Mouse (Mus musculus) heart, embryonic 16.5 days (tissue): Measurements from ENCODE around the gene Ttll11. TPM values are rescaled to one million over a fixed set of nuclear protein-coding genes. Genes with fewer than 3 reads are reported as not detected.
A peak's percentile ranks its signal among the peaks of the same experiment; 100 is the strongest.

Experiments used
- ATAC-seq: fragments of 200-750 bp; cut with Nextera tagmentation; replicated peaks from 2 replicates; pipeline ENCODE4 v1.8.0; 2017; ENCODE audit warnings: moderate number of reproducible peaks; ENCODE audit not compliant: insufficient read depth, low FRiP score; ENCODE audit errors: extremely low read depth
- H3K27ac ChIP-seq: fragments of 300-500 bp; sonication (generic); 2 replicates; pipeline ENCODE4 v1.5.1; 2014; ENCODE audit warnings: mild to moderate bottlenecking, low read length, control low read depth, moderate library complexity
- H3K27me3 ChIP-seq: fragments of 300-500 bp; sonication (generic); 2 replicates; pipeline ENCODE4 v1.6.1; 2014; ENCODE audit warnings: low read length, mixed read lengths; ENCODE audit not compliant: control insufficient read depth, insufficient read depth
- H3K36me3 ChIP-seq: fragments of 300-500 bp; sonication (generic); 2 replicates; pipeline ENCODE4 v1.6.1; 2014; ENCODE audit not compliant: control insufficient read depth, insufficient read depth
- H3K4me1 ChIP-seq: fragments of 300-500 bp; sonication (generic); 2 replicates; pipeline ENCODE4 v1.6.1; 2014; ENCODE audit warnings: low read length, mixed read lengths; ENCODE audit not compliant: control insufficient read depth, insufficient read depth
- H3K4me2 ChIP-seq: fragments of 300-500 bp; sonication (generic); 2 replicates; pipeline ENCODE4 v1.6.1; 2014; ENCODE audit warnings: low read depth, mild to moderate bottlenecking, control low read depth, low read length
- H3K4me3 ChIP-seq: fragments of 300-500 bp; sonication (generic); 2 replicates; pipeline ENCODE4 v1.5.1; 2014; ENCODE audit warnings: mild to moderate bottlenecking, control low read depth, low read length
- H3K9ac ChIP-seq: fragments of 300-500 bp; sonication (generic); 2 replicates; pipeline ENCODE4 v1.6.1; 2014; ENCODE audit warnings: low read length, control low read depth
- H3K9me3 ChIP-seq: fragments of 300-500 bp; sonication (generic); replicated peaks from 2 replicates; pipeline ENCODE4 v1.6.1; 2016; ENCODE audit warnings: low read length; ENCODE audit not compliant: control insufficient read depth
- WGBS: fragments of 180-500 bp; shearing (Covaris S2); extraction: QIAGEN DNeasy Blood & Tissue Kit; methylation state at CpG from one replicate; pipeline ENCODE4 v1.1.7; 2014; 5-methylcytosine and 5-hydroxymethylcytosine counted together
- polyA plus RNA-seq: library from polyadenylated mRNA; unstranded; fragments of >200 nt; fragmentation: Nextera tagmentation; extraction: Ambion mirVana; gene quantifications from 2 replicates; pipeline ENCODE4 v1.2.1, GENCODE M21; 2015

The Ttll11 gene
- polyA plus RNA-seq, 1 experiment from 2014 or later: 0.80 TPM

DNA sequence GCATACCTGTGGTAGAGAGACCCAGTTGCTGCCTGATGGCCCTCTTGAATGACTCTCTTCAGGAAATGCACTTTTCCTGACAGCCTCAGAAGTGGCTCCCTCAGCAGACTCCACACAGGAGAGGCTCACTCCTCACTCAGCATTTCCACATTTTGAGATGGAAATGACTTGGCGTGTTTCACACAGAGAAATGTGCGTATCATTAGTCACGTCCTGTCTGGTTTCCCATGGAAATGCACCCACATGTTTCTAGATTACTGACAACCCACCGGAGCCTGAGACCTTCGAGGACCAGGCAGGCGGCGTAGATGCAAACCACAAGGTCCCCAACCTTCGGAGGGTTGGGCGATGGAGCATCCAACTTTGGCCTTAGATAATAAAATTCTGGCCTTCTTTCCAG lies 97.8 kb downstream of the Ttll11 start:
- Histone ChIP-seq H3K27me3 (peaks cover 10% of the 10 kb centered on the region), H3K9me3 (no peaks in the 10 kb centered on the region; the same call in 1 of the 2 replicates), H3K27ac (no peak overlapping the region), H3K4me2 (no peak overlapping the region), H3K36me3 (no peaks in the 10 kb centered on the region), H3K4me1 (peaks cover 19% of the 10 kb centered on the region), H3K9ac (no peak overlapping the region), H3K4me3 (no peak overlapping the region)
- WGBS: 69% methylated on average over 9 of the region's 9 CpGs
- no peak for ATAC-seq

DNA sequence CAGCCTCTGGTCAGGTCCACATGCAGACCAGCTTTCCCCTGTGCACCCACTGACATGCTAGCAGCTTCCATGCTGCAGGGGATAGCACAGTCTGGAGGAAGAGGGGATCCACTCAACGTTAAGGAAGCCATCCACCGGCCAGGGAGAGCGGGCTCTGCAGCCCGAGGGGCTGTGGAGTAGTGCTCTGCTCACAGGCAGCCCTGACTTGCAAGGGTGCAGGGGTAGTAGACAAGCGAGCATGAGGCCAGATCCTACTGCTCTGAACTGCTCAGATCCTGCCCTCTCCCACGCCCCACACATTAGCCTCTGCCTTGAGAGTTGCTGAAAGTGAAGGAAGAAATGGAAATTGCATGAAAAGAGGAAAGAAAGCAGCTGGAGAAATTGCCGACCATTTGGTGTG lies 99.4 kb downstream of the Ttll11 start:
- Histone ChIP-seq H3K27ac (no peak overlapping the region), H3K4me2 (no peak overlapping the region), H3K27me3 (peaks cover 10% of the 10 kb centered on the region), H3K4me3 (no peak overlapping the region), H3K36me3 (no peaks in the 10 kb centered on the region), H3K9me3 (no peaks in the 10 kb centered on the region; the same call in 1 of the 2 replicates), H3K9ac (no peak overlapping the region), H3K4me1 (peaks cover 22% of the 10 kb centered on the region)
- no peak for ATAC-seq
- 58% methylated on average over 7 of the region's 7 CpGs for WGBS

GRCm38 (mm10) chr2:35879887-35880286 lies 99.8 kb downstream of the Ttll11 start:
- WGBS: 87% methylated on average over 4 of the region's 4 CpGs
- no peak for ATAC-seq

GRCm38 (mm10) chr2:35878506-35878905 lies 101.2 kb downstream of the Ttll11 start:
- ATAC-seq: no peak
- Histone ChIP-seq H3K4me2 (no peak overlapping the region), H3K9ac (no peak overlapping the region), H3K36me3 (no peaks in the 10 kb centered on the region), H3K27me3 (peaks cover 10% of the 10 kb centered on the region), H3K4me1 (peaks cover 16% of the 10 kb centered on the region), H3K4me3 (no peak overlapping the region), H3K27ac (no peak overlapping the region), H3K9me3 (no peaks in the 10 kb centered on the region; the same call in 1 of the 2 replicates)
- 96% methylated on average over 3 of the region's 3 CpGs for WGBS

More at GRCm38 (mm10) chr2:35879887-35880286, 99.8 kb downstream of the Ttll11 start:
- H3K4me3 ChIP-seq: no peak overlapping the region
- H3K27me3 ChIP-seq: peaks cover 10% of the 10 kb centered on the region
- H3K4me1 ChIP-seq: peaks cover 26% of the 10 kb centered on the region
- no peaks in the 10 kb centered on the region for H3K36me3 ChIP-seq
- no peak overlapping the region for H3K4me2 ChIP-seq
- H3K27ac ChIP-seq: no peak overlapping the region
- H3K9ac ChIP-seq: no peak overlapping the region
- no peaks in the 10 kb centered on the region; the same call in 1 of the 2 replicates for H3K9me3 ChIP-seq

GRCm38 (mm10) chr2:35875572-35875971 lies 104.1 kb downstream of the Ttll11 start:
- Histone ChIP-seq H3K4me2 (peak overlapping the region; percentile 27), H3K27ac (no peak overlapping the region)

GRCm38 (mm10) chr2:35874421-35874820 lies 105.3 kb downstream of the Ttll11 start:
- ATAC-seq: no peak
- Histone ChIP-seq H3K27me3 (peaks cover 4% of the 10 kb centered on the region), H3K27ac (no peak overlapping the region), H3K4me2 (no peak overlapping the region), H3K36me3 (no peaks in the 10 kb centered on the region), H3K4me3 (no peak overlapping the region), H3K9ac (no peak overlapping the region), H3K9me3 (peaks cover 3% of the 10 kb centered on the region; the same call in 1 of the 2 replicates), H3K4me1 (peaks cover 7% of the 10 kb centered on the region; the same call in 1 of the 2 replicates)
- WGBS: 79% methylated on average over 8 of the region's 8 CpGs

More at GRCm38 (mm10) chr2:35875572-35875971, 104.1 kb downstream of the Ttll11 start:
- peaks cover 10% of the 10 kb centered on the region for H3K27me3 ChIP-seq
- H3K4me3 ChIP-seq: no peak overlapping the region
- no peak for ATAC-seq
- no peaks in the 10 kb centered on the region for H3K36me3 ChIP-seq
- H3K9me3 ChIP-seq: peaks cover 3% of the 10 kb centered on the region; the same call in 1 of the 2 replicates
- WGBS: 43% methylated on average over 7 of the region's 7 CpGs
- no peak overlapping the region; the same call in 1 of the 2 replicates for H3K9ac ChIP-seq
- peaks cover 9% of the 10 kb centered on the region for H3K4me1 ChIP-seq

- H3K9me3 ChIP-seq: peaks cover 3% of the 10 kb centered on the region; the same call in 1 of the 2 replicates
- H3K4me1 ChIP-seq: no peaks in the 10 kb centered on the region
- H3K27me3 ChIP-seq: no peaks in the 10 kb centered on the region
- no peaks in the 10 kb centered on the region for H3K36me3 ChIP-seq
- ATAC-seq: no peak
- H3K4me3 ChIP-seq: no peak overlapping the region
- H3K9ac ChIP-seq: no peak overlapping the region
- no peak overlapping the region for H3K27ac ChIP-seq
- WGBS: 61% methylated on average over 2 of the region's 2 CpGs
- no peak overlapping the region for H3K4me2 ChIP-seq
Observed at GRCm38 (mm10) chr2:35869165-35869564, 110.5 kb downstream of the Ttll11 start.

DNA sequence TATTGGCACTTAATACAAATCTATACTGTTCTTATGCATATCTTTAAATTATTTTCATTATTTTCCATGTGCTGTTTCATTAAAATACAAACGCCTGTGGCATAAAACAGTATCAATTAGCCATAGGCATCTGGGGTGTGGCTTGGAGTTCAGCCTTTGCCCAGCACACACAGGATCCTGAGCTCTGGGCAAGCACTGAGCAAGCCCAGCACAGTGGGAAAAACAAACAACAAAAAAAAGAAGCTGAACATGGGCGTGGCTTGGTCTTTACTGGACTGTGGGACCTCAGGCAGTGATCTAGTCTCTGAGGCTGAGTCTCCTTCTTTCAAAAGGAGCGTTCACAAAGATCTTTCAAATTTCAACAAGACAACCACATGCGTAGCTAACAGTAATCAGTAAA lies 116.4 kb downstream of the Ttll11 start:
- H3K4me3 ChIP-seq: no peak overlapping the region
- H3K9me3 ChIP-seq: no peaks in the 10 kb centered on the region
- no peak overlapping the region for H3K4me2 ChIP-seq
- H3K9ac ChIP-seq: no peak overlapping the region
- peaks cover 13% of the 10 kb centered on the region for H3K4me1 ChIP-seq
- H3K27ac ChIP-seq: no peak overlapping the region
- no peaks in the 10 kb centered on the region for H3K27me3 ChIP-seq
- H3K36me3 ChIP-seq: no peaks in the 10 kb centered on the region
- no peak for ATAC-seq
- 83% methylated on average over 4 of the region's 4 CpGs for WGBS

DNA sequence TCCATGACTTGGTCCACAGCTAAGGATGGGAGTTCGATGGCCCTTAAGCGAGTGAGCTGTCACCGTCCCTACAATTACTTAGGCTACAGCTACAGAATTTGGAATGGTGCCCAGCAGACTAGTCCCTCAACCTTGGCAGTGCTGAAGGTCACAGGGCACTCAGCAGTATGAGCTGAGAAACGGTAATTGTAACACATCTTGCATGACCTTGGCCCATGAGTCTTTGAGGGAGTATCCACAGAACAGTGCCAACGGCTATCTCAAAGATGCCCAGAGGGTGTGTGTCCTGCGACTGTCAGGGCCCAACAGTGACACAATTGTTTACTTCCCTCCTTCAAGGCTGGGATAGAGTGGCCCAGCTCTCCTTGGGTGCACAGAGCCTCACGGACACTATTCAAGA lies 118.5 kb downstream of the Ttll11 start:
- no peak overlapping the region for H3K4me2 ChIP-seq
- peak; percentile 63 for ATAC-seq

More for the DNA sequence above, 118.5 kb downstream of the Ttll11 start:
- H3K4me1 ChIP-seq: peaks cover 15% of the 10 kb centered on the region
- H3K27me3 ChIP-seq: no peaks in the 10 kb centered on the region
- H3K27ac ChIP-seq: no peak overlapping the region
- H3K9ac ChIP-seq: no peak overlapping the region
- no peaks in the 10 kb centered on the region for H3K36me3 ChIP-seq
- H3K9me3 ChIP-seq: no peaks in the 10 kb centered on the region
- H3K4me3 ChIP-seq: no peak overlapping the region
- 62% methylated on average over 7 of the region's 7 CpGs for WGBS
